In genomic region chr13:89412768-89413487, GRCm38 (mm10) we compare ENCODE assay signal across 21 mouse cellular contexts.
A peak's percentile ranks its signal among the peaks of the same experiment; 100 is the strongest.
DNase-seq lines count a peak whose midpoint lies in the region; ATAC-seq and TF ChIP-seq lines count a peak whose summit lies in the region.
"Had no signal": no experiment of that assay in that cellular context is flagged by ENCODE, and none has a peak within 500 bp of the region (broad histone marks: within the 10 kb centered on the region; RNA-seq: fewer than 3 reads in every experiment).

No protein-coding gene starts in this region.

- H3K9ac ChIP-seq in hindbrain, postnatal 0 days (replicated peaks; ENCODE audit: low read length): no peak overlapping the region
- no peak overlapping the region for H3K9ac ChIP-seq in hindbrain, embryonic 13.5 days
- no peak overlapping the region for H3K9ac ChIP-seq in CH12.LX (ENCODE audit: insufficient read depth, low read depth)
- H3K9ac ChIP-seq: embryonic facial prominence, embryonic 12.5 days; limb, embryonic 15.5 days; liver, postnatal 0 days; neural tube, embryonic 13.5 days had no signal

- in situ Hi-C loops in CH12.LX (cut with MboI; ENCODE audit: low pct_ligation_motif_present, low pct_unique_long_range_greater_than_20kb, low sequenced_read_pairs): no loop called here

- H3K4me2 ChIP-seq in hindbrain, postnatal 0 days (ENCODE audit: low read depth, low read length): no peak overlapping the region
- no peak overlapping the region for H3K4me2 ChIP-seq in hindbrain, embryonic 13.5 days
- no peak overlapping the region for H3K4me2 ChIP-seq in CH12.LX (ENCODE audit: insufficient read depth, low read depth, poor library complexity, severe bottlenecking)
- H3K4me2 ChIP-seq: embryonic facial prominence, embryonic 12.5 days; limb, embryonic 15.5 days; neural tube, embryonic 13.5 days had no signal

- H3K36me3 ChIP-seq in hindbrain, postnatal 0 days (ENCODE audit: insufficient read depth, low read length): no peaks in the 10 kb centered on the region
- no peaks in the 10 kb centered on the region for H3K36me3 ChIP-seq in hindbrain, embryonic 13.5 days
- H3K36me3 ChIP-seq in CH12.LX (replicated peaks in 1 of 2; ENCODE audit: control insufficient read depth in 1 of 2, insufficient read depth in 1 of 2, low read length in 1 of 2): no peaks in the 10 kb centered on the region
- H3K36me3 ChIP-seq: embryonic facial prominence, embryonic 12.5 days; heart, embryonic 10.5 days; limb, embryonic 15.5 days; neural tube, embryonic 13.5 days had no signal

- H3K79me2 ChIP-seq in CH12.LX (replicated peaks; ENCODE audit: control insufficient read depth, extremely low read depth, insufficient read depth, poor library complexity, severe bottlenecking): no peaks in the 10 kb centered on the region

- peak; percentile 65 to 68 for DNase-seq in cerebellum, postnatal 10 days
- no peak for DNase-seq in cerebellum, adult 11 months
- peak; percentile 60 for DNase-seq in hindbrain, postnatal 0 days (ENCODE audit: low spot score)
- peak; percentile 48 for DNase-seq in CH12.LX (ENCODE audit: extremely low read depth)
- peak; percentile 65 for DNase-seq in fibroblast of lung, adult 2 months (ENCODE audit: low read depth)
- DNase-seq in lung, postnatal 14 days: no peak
- no peak for DNase-seq in lung, postnatal 25 days (ENCODE audit: low spot score)
- DNase-seq: adrenal gland, postnatal 25 days; cerebellum, postnatal 36 days; gastrocnemius, postnatal 36 days; heart, postnatal 4 days; liver, postnatal 0 days; thymus, adult 2 months had no signal

- TF ChIP-seq POLR2A in CH12.LX (IDR thresholded peaks at IDR 0.05; ENCODE audit: low read depth, low read length): no peak

- no peaks in the 10 kb centered on the region for H3K9me3 ChIP-seq in hindbrain, postnatal 0 days (ENCODE audit: low read length)
- H3K9me3 ChIP-seq in hindbrain, embryonic 13.5 days: no peaks in the 10 kb centered on the region
- no peaks in the 10 kb centered on the region for H3K9me3 ChIP-seq in CH12.LX (replicated peaks; ENCODE audit: low read length)
- H3K9me3 ChIP-seq: embryonic facial prominence, embryonic 12.5 days; heart, embryonic 10.5 days; limb, embryonic 15.5 days; neural tube, embryonic 13.5 days had no signal

- H3K27me3 ChIP-seq in hindbrain, postnatal 0 days (ENCODE audit: insufficient read depth, low read length): no peaks in the 10 kb centered on the region
- H3K27me3 ChIP-seq in hindbrain, embryonic 13.5 days: no peaks in the 10 kb centered on the region
- H3K27me3 ChIP-seq in CH12.LX (replicated peaks): no peaks in the 10 kb centered on the region
- H3K27me3 ChIP-seq: embryonic facial prominence, embryonic 12.5 days; limb, embryonic 15.5 days; neural tube, embryonic 13.5 days had no signal

- no peak overlapping the region for H3K4me3 ChIP-seq in hindbrain, postnatal 0 days (ENCODE audit: low read length)
- H3K4me3 ChIP-seq in hindbrain, embryonic 13.5 days: no peak overlapping the region
- H3K4me3 ChIP-seq in CH12.LX (replicated peaks in 1 of 3; ENCODE audit: low read depth in 2 of 3, low read length in 2 of 3, poor library complexity in 1 of 3): no peak overlapping the region
- H3K4me3 ChIP-seq: embryonic facial prominence, embryonic 12.5 days; heart, embryonic 10.5 days; limb, embryonic 15.5 days; neural tube, embryonic 13.5 days had no signal

- H3K27ac ChIP-seq in hindbrain, postnatal 0 days: no peak overlapping the region
- no peak overlapping the region for H3K27ac ChIP-seq in hindbrain, embryonic 13.5 days
- H3K27ac ChIP-seq in CH12.LX (ENCODE audit: insufficient read depth, low read depth): no peak overlapping the region
- H3K27ac ChIP-seq: embryonic facial prominence, embryonic 12.5 days; heart, embryonic 10.5 days; kidney, postnatal 0 days; limb, embryonic 15.5 days; macrophage; neural tube, embryonic 13.5 days had no signal

- dilution Hi-C loops in CH12.LX (cut with MboI; ENCODE audit: extremely low pct_ligation_motif_present, extremely low pct_unique_long_range_greater_than_20kb, low sequenced_read_pairs): no loop called here

- TF ChIP-seq CTCF in hindbrain, postnatal 0 days (IDR thresholded peaks at IDR 0.05; ENCODE audit: low read depth): no peak
- TF ChIP-seq CTCF in CH12.LX (conservative IDR thresholded peaks at IDR 0.05 in 1 of 2, IDR thresholded peaks at IDR 0.05 in 1 of 2; ENCODE audit: low read depth in 2 of 2, low read length in 2 of 2): no peak

- TF ChIP-seq RAD21 in CH12.LX (IDR thresholded peaks at IDR 0.05; ENCODE audit: low read depth, low read length): no peak

- no peaks in the 10 kb centered on the region for H3K4me1 ChIP-seq in hindbrain, postnatal 0 days (ENCODE audit: insufficient read depth, low read length)
- 0 out of 2 replicates have a peak, but pooled peaks cover 2% of the 10 kb centered on the region for H3K4me1 ChIP-seq in hindbrain, embryonic 13.5 days (replicated peaks)
- peaks cover 0 to 10% of the 10 kb centered on the region in 2 experiments; a peak in 2 of 4 replicates for H3K4me1 ChIP-seq in CH12.LX (ENCODE audit: control insufficient read depth in 1 of 2, insufficient read depth in 2 of 2)
- H3K4me1 ChIP-seq: embryonic facial prominence, embryonic 12.5 days; heart, embryonic 10.5 days; limb, embryonic 15.5 days; neural tube, embryonic 13.5 days had no signal

- TF ChIP-seq EP300 in CH12.LX (IDR thresholded peaks at IDR 0.05; ENCODE audit: low read length): no peak

- WGBS in hindbrain, postnatal 0 days: 65% methylated on average over 1 of the region's 1 CpGs
- 83% methylated on average over 1 of the region's 1 CpGs for WGBS in hindbrain, embryonic 13.5 days

- ATAC-seq in hindbrain, postnatal 0 days: no peak
- no peak for ATAC-seq in hindbrain, embryonic 13.5 days (ENCODE audit: low FRiP score)
- ATAC-seq: intestine, postnatal 0 days; liver, postnatal 0 days had no signal

TF ChIP-seq in CH12.LX, 34 proteins besides CTCF, POLR2A, EP300 and RAD21:
- TF ChIP-seq MAZ (IDR thresholded peaks at IDR 0.05; ENCODE audit: low read depth, low read length) (no peak), USF1 (IDR thresholded peaks at IDR 0.05; ENCODE audit: low read depth, low read length) (no peak), UBTF (IDR thresholded peaks at IDR 0.05; ENCODE audit: low read depth, low read length) (no peak), ZMIZ1 (IDR thresholded peaks at IDR 0.05; ENCODE audit: low read depth, low read length) (no peak), E2F4 (IDR thresholded peaks at IDR 0.05; ENCODE audit: insufficient replicate concordance, low read depth, low read length) (no peak), ZC3H11A (IDR thresholded peaks at IDR 0.05; ENCODE audit: low read depth, low read length) (no peak), MAFK (IDR thresholded peaks at IDR 0.05; ENCODE audit: insufficient replicate concordance, low read length) (no peak), JUND (conservative IDR thresholded peaks at IDR 0.05; ENCODE audit: low read depth, low read length) (no peak), GABPA (IDR thresholded peaks at IDR 0.05; ENCODE audit: insufficient replicate concordance, low read depth, low read length) (no peak), PAX5 (IDR thresholded peaks at IDR 0.05; ENCODE audit: low read length) (no peak), USF2 (conservative IDR thresholded peaks at IDR 0.05; ENCODE audit: low read depth, low read length) (no peak), CHD1 (IDR thresholded peaks at IDR 0.05; ENCODE audit: low read depth, low read length) (no peak), ZNF384 (IDR thresholded peaks at IDR 0.05; ENCODE audit: low read depth, low read length) (no peak), BHLHE40 (IDR thresholded peaks at IDR 0.05; ENCODE audit: low read depth, low read length) (no peak), KAT2A (IDR thresholded peaks at IDR 0.05; ENCODE audit: insufficient replicate concordance, low read length) (no peak), TBP (conservative IDR thresholded peaks at IDR 0.05; ENCODE audit: low read depth, low read length) (no peak), TCF12 (IDR thresholded peaks at IDR 0.05; ENCODE audit: low read depth, low read length) (no peak)

Comparison
In these comparisons a context has a peak if more than half of its experiments do, and no peak if none do; other contexts are left out.
1. DNase-seq: peak in cerebellum, postnatal 10 days (2 of 2), hindbrain, postnatal 0 days (single experiment), CH12.LX (single experiment) and fibroblast of lung, adult 2 months (single experiment); none in cerebellum, adult 11 months (single experiment), lung, postnatal 14 days (single experiment) and lung, postnatal 25 days (single experiment).